Mouse (Mus musculus) kidney, adult 2 months (tissue): Measurements from ENCODE around the gene Sash1. TPM values are rescaled to one million over a fixed set of nuclear protein-coding genes. Genes with fewer than 3 reads are reported as not detected.
A peak's percentile ranks its signal among the peaks of the same experiment; 100 is the strongest.

ENCODE experiments used
- DNase-seq: peaks from one replicate; pipeline ENCODE4 v3.0.0; 2021
- H3K27ac ChIP-seq: fragments of 200-500 bp; 2 replicates; pipeline ENCODE4 v1.5.1; 2012; ENCODE audit warnings: low read depth, low read length, control low read depth, inconsistent platforms; ENCODE audit not compliant: insufficient read depth
- H3K27me3 ChIP-seq: fragments of 200-500 bp; replicated peaks from 2 replicates; pipeline ENCODE4 v1.6.1; 2012; ENCODE audit warnings: mild to moderate bottlenecking, moderate library complexity, low read length, inconsistent platforms; ENCODE audit not compliant: control insufficient read depth, insufficient read depth
- H3K36me3 ChIP-seq: fragments of 200-500 bp; 2 replicates; pipeline ENCODE4 v1.6.1; 2012; ENCODE audit warnings: mild to moderate bottlenecking, moderate library complexity, low read length, inconsistent platforms; ENCODE audit not compliant: control insufficient read depth, insufficient read depth
- H3K4me1 ChIP-seq: fragments of 200-500 bp; 2 replicates; pipeline ENCODE4 v1.6.1; 2011; ENCODE audit warnings: low read length; ENCODE audit not compliant: control insufficient read depth, insufficient read depth
- H3K4me3 ChIP-seq: fragments of 200-500 bp; 2 replicates; pipeline ENCODE4 v1.5.1; 2011; ENCODE audit warnings: mild to moderate bottlenecking, low read depth, low read length, control low read depth; ENCODE audit not compliant: insufficient read depth
- CTCF ChIP-seq: fragments of 200-500 bp; conservative IDR thresholded peaks from 2 replicates; pipeline ENCODE4 v1.5.1; 2011; ENCODE audit warnings: low read depth, mild to moderate bottlenecking, control low read depth, low read length, moderate library complexity, mixed read lengths; ENCODE audit not compliant: insufficient read depth, insufficient read length
- POLR2A ChIP-seq: fragments of 200-500 bp; IDR thresholded peaks from one replicate; pipeline ENCODE4 v1.6.1; 2011; ENCODE audit warnings: low read depth, low read length, control low read depth
- WGBS: fragments of 180-500 bp; shearing (Covaris S2); methylation state at CpG from one replicate; pipeline ENCODE4 v1.1.7; 2018; 5-methylcytosine and 5-hydroxymethylcytosine counted together
- polyA plus RNA-seq: library from polyadenylated mRNA; depleted of rRNA; stranded (reverse); fragments of >200 nt; gene quantifications from 2 replicates; pipeline ENCODE4 v1.2.3, GENCODE M21; 2012

Sash1 gene
- polyA plus RNA-seq, 1 experiment, result 13.5 TPM

GRCm38 (mm10) chr10:8898831-8899511, 13.1 kb upstream of the Sash1 start:
- Histone ChIP-seq H3K27ac (peak overlapping the region; percentile 37; the same call in 1 of the 2 replicates), H3K36me3 (no peaks in the 10 kb centered on the region), H3K4me3 (no peak overlapping the region), H3K4me1 (peaks cover 5% of the 10 kb centered on the region; the same call in 1 of the 2 replicates), H3K27me3 (no peaks in the 10 kb centered on the region)
- 53% methylated on average over 8 of the region's 8 CpGs for WGBS
- TF ChIP-seq POLR2A (no peak), CTCF (no peak)
- DNase-seq, result peak; percentile 36

GRCm38 (mm10) chr10:8898099-8898777, 12.4 kb upstream of the Sash1 start:
- H3K27ac ChIP-seq, result no peak overlapping the region
- no peaks in the 10 kb centered on the region for H3K36me3 ChIP-seq
- no peaks in the 10 kb centered on the region for H3K27me3 ChIP-seq
- TF ChIP-seq CTCF (no peak), POLR2A (no peak)
- no peak for DNase-seq
- peaks cover 5% of the 10 kb centered on the region; the same call in 1 of the 2 replicates for H3K4me1 ChIP-seq
- no peak overlapping the region for H3K4me3 ChIP-seq
- 85% methylated on average over 5 of the region's 5 CpGs for WGBS

DNA sequence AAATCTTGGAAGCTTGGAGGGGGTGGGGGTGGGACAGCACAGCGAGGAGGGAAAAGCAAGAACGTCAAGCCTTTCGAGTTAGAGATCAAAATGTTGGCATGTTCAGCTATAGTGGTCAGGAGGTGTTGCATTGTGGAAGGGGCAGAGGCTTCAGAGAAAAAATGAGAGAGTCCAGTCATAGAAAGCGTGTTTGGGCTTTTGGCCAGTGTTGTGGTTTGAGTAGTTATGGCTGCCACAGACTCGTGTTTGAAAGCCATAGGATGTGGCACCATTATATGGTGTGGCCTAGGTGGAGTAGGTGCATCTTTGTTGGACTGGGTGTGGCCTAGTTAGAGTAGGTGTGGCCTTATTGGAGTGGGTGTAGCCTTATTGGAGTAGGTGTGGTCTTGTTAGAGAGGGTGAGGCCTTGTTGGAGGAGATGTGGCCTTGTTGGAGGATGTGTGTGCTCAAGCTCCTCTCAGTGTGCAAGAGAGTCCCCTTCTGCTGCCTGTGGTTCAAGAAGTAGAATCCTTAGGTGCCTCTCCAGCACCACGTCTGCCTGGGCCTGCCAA, 9.2 kb upstream of the Sash1 start:
- TF ChIP-seq POLR2A (no peak), CTCF (no peak)
- DNase-seq, result no peak
- H3K4me3 ChIP-seq, result no peak overlapping the region
- H3K36me3 ChIP-seq, result no peaks in the 10 kb centered on the region
- no peak overlapping the region for H3K27ac ChIP-seq
- WGBS, result 91% methylated on average over 6 of the region's 6 CpGs
- peaks cover 5% of the 10 kb centered on the region; the same call in 1 of the 2 replicates for H3K4me1 ChIP-seq
- H3K27me3 ChIP-seq, result no peaks in the 10 kb centered on the region

GRCm38 (mm10) chr10:8890511-8890910, 4.6 kb upstream of the Sash1 start:
- TF ChIP-seq CTCF, result no peak
- no peak for TF ChIP-seq POLR2A
- no peak overlapping the region for H3K4me3 ChIP-seq
- WGBS, result 79% methylated on average over 4 of the region's 4 CpGs

GRCm38 (mm10) chr10:8889341-8889740, 3.5 kb upstream of the Sash1 start:
- no peaks in the 10 kb centered on the region for H3K36me3 ChIP-seq
- TF ChIP-seq CTCF (no peak), POLR2A (no peak)
- WGBS, result 89% methylated on average over 4 of the region's 4 CpGs
- no peaks in the 10 kb centered on the region for H3K4me1 ChIP-seq
- no peak overlapping the region for H3K27ac ChIP-seq
- no peak overlapping the region for H3K4me3 ChIP-seq
- H3K27me3 ChIP-seq, result no peaks in the 10 kb centered on the region
- DNase-seq, result no peak

More at GRCm38 (mm10) chr10:8890511-8890910, 4.6 kb upstream of the Sash1 start:
- Histone ChIP-seq H3K27me3 (no peaks in the 10 kb centered on the region), H3K36me3 (no peaks in the 10 kb centered on the region), H3K4me1 (no peaks in the 10 kb centered on the region), H3K27ac (no peak overlapping the region)
- DNase-seq, result no peak

DNA sequence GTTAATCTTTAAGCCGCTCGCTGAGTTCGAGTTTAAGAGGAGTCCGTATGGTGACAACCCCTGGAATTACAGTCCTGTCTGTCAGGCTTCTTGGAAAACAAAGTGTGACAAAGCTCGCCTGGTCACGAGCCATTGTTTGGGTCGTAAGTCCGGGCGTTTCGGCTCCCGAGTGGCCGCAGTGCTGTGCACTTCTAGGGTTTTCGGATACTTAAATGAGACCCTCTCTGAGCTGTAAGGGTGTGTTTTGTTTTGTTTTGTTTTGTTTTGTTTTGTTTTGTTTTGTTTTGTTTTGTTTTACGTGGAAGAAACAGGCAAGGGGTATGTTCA, 621 bp upstream of the Sash1 start:
- WGBS, result 2% methylated on average over 14 of the region's 14 CpGs
- peak; percentile 95 for DNase-seq

DNA sequence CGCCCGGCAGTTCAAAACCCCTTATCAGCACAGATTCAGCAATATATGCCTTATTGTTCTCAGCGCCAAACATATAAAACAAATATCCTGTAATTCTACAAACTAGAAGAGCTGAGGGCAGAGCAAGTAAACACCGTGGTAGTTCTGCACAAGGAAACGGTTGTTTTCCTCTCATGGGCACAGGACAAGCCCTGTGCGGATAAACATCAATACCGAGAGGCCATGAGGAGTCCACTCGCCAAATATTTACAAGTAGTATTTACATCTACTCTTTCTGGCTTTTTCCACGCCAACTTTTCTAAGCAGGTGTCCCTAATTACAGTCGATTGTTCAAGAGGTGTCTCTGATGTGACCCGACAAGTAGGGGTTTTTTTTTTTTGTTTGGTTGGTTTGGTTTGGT, 669 bp downstream of the Sash1 start:
- WGBS, result 4% methylated on average over 11 of the region's 11 CpGs
- Histone ChIP-seq H3K36me3 (no peaks in the 10 kb centered on the region), H3K4me1 (peaks cover 7% of the 10 kb centered on the region), H3K27me3 (no peaks in the 10 kb centered on the region), H3K27ac (peak overlapping the region; percentile 97), H3K4me3 (peak overlapping the region; percentile 86)
- no peak for TF ChIP-seq CTCF
- no peak for TF ChIP-seq POLR2A
- peak; percentile 47 for DNase-seq

More for the DNA sequence above, 621 bp upstream of the Sash1 start:
- peak overlapping the region; percentile 86 for H3K4me3 ChIP-seq
- H3K27me3 ChIP-seq, result no peaks in the 10 kb centered on the region
- H3K27ac ChIP-seq, result peak overlapping the region; percentile 97
- 0 out of 2 replicates have a peak, but pooled peaks have one; percentile 1 for TF ChIP-seq CTCF
- TF ChIP-seq POLR2A, result no peak
- H3K4me1 ChIP-seq, result peaks cover 7% of the 10 kb centered on the region
- H3K36me3 ChIP-seq, result no peaks in the 10 kb centered on the region
